Mouse (Mus musculus) lung, embryonic 14.5 days (tissue): ENCODE data around the gene Rhoc. TPM values are rescaled to one million over a fixed set of nuclear protein-coding genes. Genes with fewer than 3 reads are reported as not detected.

Experiments used
- ATAC-seq: fragments of 200-750 bp; cut with Nextera tagmentation; 2 replicates; pipeline ENCODE4 v1.8.0; 2017; ENCODE audit warnings: mild to moderate bottlenecking, moderate TSS enrichment, moderate library complexity; ENCODE audit not compliant: insufficient read depth
- DNase-seq: peaks from one replicate; pipeline ENCODE4 v3.0.0-alpha.2; 2015
- H3K27ac ChIP-seq: fragments of 300-500 bp; sonication (generic); 2 replicates; pipeline ENCODE4 v1.5.1; 2014; ENCODE audit warnings: low read depth, mild to moderate bottlenecking, moderate library complexity
- H3K27me3 ChIP-seq: fragments of 300-500 bp; sonication (generic); 2 replicates; pipeline ENCODE4 v1.6.1; 2014; ENCODE audit warnings: low read length, control low read depth; ENCODE audit not compliant: insufficient read depth
- H3K36me3 ChIP-seq: fragments of 300-500 bp; sonication (generic); 2 replicates; pipeline ENCODE4 v1.6.1; 2014; ENCODE audit warnings: control low read depth; ENCODE audit not compliant: insufficient read depth
- H3K4me1 ChIP-seq: fragments of 300-500 bp; sonication (generic); 2 replicates; pipeline ENCODE4 v1.6.1; 2014; ENCODE audit warnings: antibody characterized with exemption, control low read depth; ENCODE audit not compliant: insufficient read depth
- H3K4me2 ChIP-seq: fragments of 300-500 bp; sonication (generic); 2 replicates; pipeline ENCODE4 v1.6.1; 2014; ENCODE audit warnings: mild to moderate bottlenecking
- H3K4me3 ChIP-seq: fragments of 300-500 bp; sonication (generic); 2 replicates; pipeline ENCODE4 v1.5.1; 2014; ENCODE audit warnings: low read depth, low read length
- H3K9ac ChIP-seq: fragments of 300-500 bp; sonication (generic); 2 replicates; pipeline ENCODE4 v1.6.1; 2014
- H3K9me3 ChIP-seq: fragments of 300-500 bp; sonication (generic); 2 replicates; pipeline ENCODE4 v1.6.1; 2016; ENCODE audit warnings: low read depth, low read length, control low read depth
- CTCF ChIP-seq: IDR thresholded peaks from 2 replicates; pipeline ENCODE4 v1.5.1; 2016; ENCODE audit warnings: antibody characterized with exemption, low read depth
- WGBS: fragments of 180-500 bp; shearing (Covaris S2); extraction: QIAGEN DNeasy Blood & Tissue Kit; methylation state at CpG from one replicate; pipeline ENCODE4 v1.1.7; 2014; 5-methylcytosine and 5-hydroxymethylcytosine counted together
- polyA plus RNA-seq: library from polyadenylated mRNA; unstranded; fragments of >200 nt; fragmentation: Nextera tagmentation; extraction: Ambion mirVana; gene quantifications from 2 replicates; pipeline ENCODE4 v1.2.1, GENCODE M21; 2014

The Rhoc gene
- polyA plus RNA-seq, 1 experiment from 2014 or later: 145 TPM

- peaks cover 6% of the 10 kb centered on the region; the same call in 1 of the 2 replicates for H3K4me1 ChIP-seq
- 79% methylated on average over 6 of the region's 6 CpGs for WGBS
- ATAC-seq: no peak
- H3K27me3 ChIP-seq: peaks cover 34% of the 10 kb centered on the region
- H3K4me3 ChIP-seq: no peak overlapping the region
- no peak for TF ChIP-seq CTCF
- no peaks in the 10 kb centered on the region for H3K36me3 ChIP-seq
- no peak overlapping the region for H3K9ac ChIP-seq
- no peak overlapping the region for H3K4me2 ChIP-seq
- H3K9me3 ChIP-seq: no peaks in the 10 kb centered on the region
- H3K27ac ChIP-seq: no peak overlapping the region
- DNase-seq: no peak
Measured at GRCm38 (mm10) chr3:104785284-104785683, 2.9 kb upstream of the Rhoc start.

GRCm38 (mm10) chr3:104788561-104789311 is 561 bp downstream of the Rhoc start:
- Histone ChIP-seq H3K36me3 (peaks cover 27% of the 10 kb centered on the region), H3K4me3 (peak overlapping the region; percentile 64), H3K27ac (peak overlapping the region; percentile 88), H3K4me2 (peak overlapping the region; percentile 80), H3K9me3 (no peaks in the 10 kb centered on the region), H3K27me3 (peaks cover 1% of the 10 kb centered on the region; the same call in 1 of the 2 replicates), H3K9ac (peak overlapping the region; percentile 79), H3K4me1 (peaks cover 22% of the 10 kb centered on the region)
- ATAC-seq: peak; percentile 91
- WGBS: under 1% methylated on average over 49 of the region's 52 CpGs
- TF ChIP-seq CTCF: peak; percentile 77
- peak; percentile 90 for DNase-seq

GRCm38 (mm10) chr3:104789312-104789605 is 1.1 kb downstream of the Rhoc start:
- no peak for TF ChIP-seq CTCF
- Histone ChIP-seq H3K27me3 (no peaks in the 10 kb centered on the region), H3K9me3 (no peaks in the 10 kb centered on the region), H3K4me2 (peak overlapping the region; percentile 80), H3K9ac (peak overlapping the region; percentile 79), H3K27ac (peak overlapping the region; percentile 88), H3K4me1 (peaks cover 27% of the 10 kb centered on the region), H3K4me3 (peak overlapping the region; percentile 64), H3K36me3 (peaks cover 32% of the 10 kb centered on the region)
- peak; percentile 62 for DNase-seq
- peak; percentile 19 for ATAC-seq
- WGBS: 2% methylated on average over 10 of the region's 10 CpGs

- peaks cover 33% of the 10 kb centered on the region for H3K36me3 ChIP-seq
- peaks cover 27% of the 10 kb centered on the region for H3K4me1 ChIP-seq
- H3K27me3 ChIP-seq: no peaks in the 10 kb centered on the region
- no peak for TF ChIP-seq CTCF
- peak overlapping the region; percentile 88 for H3K27ac ChIP-seq
- WGBS: 17% methylated on average over 13 of the region's 13 CpGs
- DNase-seq (peak; percentile 66), ATAC-seq (no peak)
- peak overlapping the region; percentile 79 for H3K9ac ChIP-seq
- H3K4me3 ChIP-seq: peak overlapping the region; percentile 64
- H3K4me2 ChIP-seq: peak overlapping the region; percentile 80
- H3K9me3 ChIP-seq: no peaks in the 10 kb centered on the region
Measured at GRCm38 (mm10) chr3:104789822-104790221, 1.6 kb downstream of the Rhoc start.

- ATAC-seq (peak; percentile 2; the same call in 1 of the 2 replicates), DNase-seq (peak; percentile 68)
- 10% methylated on average over 6 of the region's 6 CpGs for WGBS
- H3K36me3 ChIP-seq: peaks cover 39% of the 10 kb centered on the region
- H3K4me2 ChIP-seq: peak overlapping the region; percentile 80
- no peaks in the 10 kb centered on the region for H3K9me3 ChIP-seq
- no peaks in the 10 kb centered on the region for H3K27me3 ChIP-seq
- H3K4me1 ChIP-seq: peaks cover 34% of the 10 kb centered on the region
- H3K9ac ChIP-seq: peak overlapping the region; percentile 79
- peak overlapping the region; percentile 88 for H3K27ac ChIP-seq
- no peak for TF ChIP-seq CTCF
- H3K4me3 ChIP-seq: peak overlapping the region; percentile 64
Measured at GRCm38 (mm10) chr3:104790401-104790937, 2.3 kb downstream of the Rhoc start.

- no peak for TF ChIP-seq CTCF
- peaks cover 44% of the 10 kb centered on the region for H3K36me3 ChIP-seq
- H3K9me3 ChIP-seq: no peaks in the 10 kb centered on the region
- peak overlapping the region; percentile 88 for H3K27ac ChIP-seq
- whole genome bisulfite sequencing: 17% methylated on average over 4 of the region's 4 CpGs
- ATAC-seq (no peak), DNase-seq (no peak)
- H3K4me2 ChIP-seq: peak overlapping the region; percentile 80
- peak overlapping the region; percentile 79 for H3K9ac ChIP-seq
- no peaks in the 10 kb centered on the region for H3K27me3 ChIP-seq
- peak overlapping the region; percentile 64 for H3K4me3 ChIP-seq
- H3K4me1 ChIP-seq: peaks cover 37% of the 10 kb centered on the region
Measured at GRCm38 (mm10) chr3:104791017-104791416, 2.8 kb downstream of the Rhoc start.

- 85% methylated on average over 8 of the region's 8 CpGs for WGBS
- no peaks in the 10 kb centered on the region for H3K27me3 ChIP-seq
- no peak overlapping the region for H3K27ac ChIP-seq
- no peak for DNase-seq
- H3K4me1 ChIP-seq: peaks cover 37% of the 10 kb centered on the region
- no peak for TF ChIP-seq CTCF
- peak overlapping the region; percentile 64; the same call in 1 of the 2 replicates for H3K4me3 ChIP-seq
- peaks cover 51% of the 10 kb centered on the region for H3K36me3 ChIP-seq
- peak overlapping the region; percentile 80 for H3K4me2 ChIP-seq
- no peak for ATAC-seq
- H3K9ac ChIP-seq: no peak overlapping the region
- H3K9me3 ChIP-seq: no peaks in the 10 kb centered on the region
Measured at GRCm38 (mm10) chr3:104791671-104792070, 3.5 kb downstream of the Rhoc start.
